Mouse (Mus musculus): ENCODE results near the gene Epb42. TPM values are rescaled to one million over a fixed set of nuclear protein-coding genes. Genes with fewer than 3 reads are reported as not detected.

Gene Epb42
- 149 and 173 TPM in 2 replicates for polyA plus RNA-seq (2015; fragmentation: Nextera tagmentation; extraction: Ambion mirVana)

DNA sequence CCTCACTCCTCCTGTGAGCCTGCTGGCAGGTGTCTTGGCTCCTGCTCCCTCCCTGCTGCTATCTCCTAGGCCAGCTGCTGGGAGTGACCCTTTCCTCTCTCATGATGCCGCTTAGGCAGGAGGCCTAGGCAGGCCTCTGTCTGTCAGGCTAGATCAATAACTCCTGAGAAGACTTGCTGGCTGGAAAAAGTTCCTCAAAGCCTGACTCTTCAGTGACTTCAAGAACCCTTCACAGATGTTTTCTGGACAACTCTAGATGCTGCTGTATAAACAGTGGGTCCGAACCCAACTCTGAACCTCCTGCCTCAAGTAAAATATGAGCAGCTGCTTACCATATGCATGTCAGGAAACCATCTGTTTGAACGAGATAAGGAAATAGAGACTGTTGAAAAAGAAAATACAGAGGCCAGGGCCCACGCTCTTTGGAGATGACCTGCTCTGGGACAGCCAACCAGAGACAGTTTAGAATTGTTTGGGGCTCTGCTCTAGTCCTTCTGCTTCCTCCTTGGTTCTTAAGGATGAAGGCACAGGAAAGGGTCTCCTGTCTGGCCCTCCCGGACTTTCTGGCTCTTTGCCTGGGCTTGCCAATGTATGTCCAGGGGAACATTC, at the start of gene Epb42:
TSS of gene Epb42 (minus strand) at position 340 of the 609 bp plus-strand sequence.
- Histone ChIP-seq H3K27ac (ENCODE audit: low read length) (peak within 1 kb of the TSS; percentile 100), H3K9ac (ENCODE audit: low read depth, low read length) (peak within 1 kb of the TSS; percentile 79)

DNA sequence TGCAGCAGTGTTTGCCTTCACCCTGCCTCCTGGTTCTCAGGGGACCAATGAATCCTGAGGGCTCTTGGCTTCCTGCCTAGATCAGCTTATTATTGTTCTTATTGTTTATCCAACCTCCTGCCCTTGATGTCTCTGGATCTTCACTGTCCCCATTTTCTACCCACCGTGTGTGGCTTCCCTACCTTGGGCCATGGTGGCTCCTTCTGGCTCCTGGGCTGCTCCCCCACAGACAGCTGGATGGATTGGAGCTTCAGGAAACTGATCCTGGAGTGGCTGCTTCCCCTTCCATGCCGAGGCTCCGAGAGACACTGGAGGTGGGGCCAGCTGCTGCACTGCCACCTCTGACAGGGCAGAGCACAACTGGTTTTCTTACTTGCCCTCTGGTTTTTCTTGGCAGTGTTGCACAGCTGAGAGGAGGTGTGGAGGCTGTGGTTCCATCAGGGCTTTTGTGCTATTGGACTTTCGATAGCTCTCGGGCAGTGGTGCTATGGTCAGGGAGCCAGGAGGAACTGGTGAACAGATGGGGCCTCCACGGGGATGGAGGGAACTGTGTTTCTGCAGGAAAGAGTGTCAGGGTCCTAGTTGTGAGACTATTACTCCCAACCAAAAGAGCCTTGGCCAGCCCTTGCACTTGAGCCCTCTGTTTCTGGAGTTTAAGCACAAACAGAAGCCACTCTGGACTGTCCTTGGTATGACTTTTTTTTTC, 48.8 kb upstream of the Epb42 start, which contains the start of gene Tgm5:
TSS of gene Tgm5 (minus strand) at position 362 of the 706 bp plus-strand sequence.
- Histone ChIP-seq H3K4me2 (ENCODE audit: low read depth, low read length) (no peak within 1 kb of the TSS), H3K9ac (ENCODE audit: low read depth, low read length) (no peak within 1 kb of the TSS), H3K4me3 (ENCODE audit: low read depth, low read length) (no peak within 1 kb of the TSS), H3K27me3 (ENCODE audit: control insufficient read depth, insufficient read depth, low read depth, low read length) (peaks cover 2% of the 10 kb centered on the region), H3K36me3 (ENCODE audit: control insufficient read depth, insufficient read depth) (no peaks in the 10 kb centered on the region), H3K9me3 (replicated peaks; ENCODE audit: control insufficient read depth, low read length) (no peaks in the 10 kb centered on the region), H3K27ac (ENCODE audit: low read length) (no peak within 1 kb of the TSS), H3K4me1 (ENCODE audit: control insufficient read depth, low read depth, low read length) (no peaks in the 10 kb centered on the region)
- ATAC-seq (ENCODE audit: low read depth), result no peak
- 30% methylated on average over 6 of the region's 6 CpGs for WGBS (ENCODE audit: insufficient replicate concordance)

More for the DNA sequence above, at the start of gene Epb42:
- 14% methylated on average over 5 of the region's 5 CpGs for WGBS (ENCODE audit: insufficient replicate concordance)
- H3K4me2 ChIP-seq (ENCODE audit: low read depth, low read length), result peak within 1 kb of the TSS; percentile 74
- H3K4me3 ChIP-seq (ENCODE audit: low read depth, low read length), result peak within 1 kb of the TSS; percentile 74
- H3K27me3 ChIP-seq (ENCODE audit: control insufficient read depth, insufficient read depth, low read depth, low read length), result no peaks in the 10 kb centered on the region
- peaks cover 28% of the 10 kb centered on the region for H3K36me3 ChIP-seq (ENCODE audit: control insufficient read depth, insufficient read depth)
- H3K9me3 ChIP-seq (replicated peaks; ENCODE audit: control insufficient read depth, low read length), result no peaks in the 10 kb centered on the region; the same call in 1 of the 2 replicates
- ATAC-seq (ENCODE audit: low read depth), result peak; percentile 99
- H3K4me1 ChIP-seq (ENCODE audit: control insufficient read depth, low read depth, low read length), result peaks cover 26% of the 10 kb centered on the region

DNA sequence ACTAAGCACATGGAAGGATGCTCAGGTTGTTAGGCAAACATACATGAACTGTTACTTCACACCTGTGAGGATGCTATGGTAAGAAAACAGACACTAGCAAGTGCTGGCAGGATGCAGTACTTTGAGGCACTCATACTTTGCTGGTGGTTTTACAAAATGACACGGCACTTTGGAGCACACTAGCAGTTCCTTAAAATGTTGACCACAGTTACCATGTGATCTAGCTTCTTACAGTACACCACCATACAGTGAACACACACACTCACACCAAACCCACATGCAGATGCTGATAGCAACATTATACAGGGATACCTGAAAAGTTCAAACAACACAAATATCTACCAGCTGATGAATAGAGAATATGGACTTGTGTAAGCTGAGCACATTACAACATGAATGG, 45.8 kb upstream of the Epb42 start:
- 22% methylated on average over 1 of the region's 1 CpGs for WGBS (ENCODE audit: insufficient replicate concordance)

DNA sequence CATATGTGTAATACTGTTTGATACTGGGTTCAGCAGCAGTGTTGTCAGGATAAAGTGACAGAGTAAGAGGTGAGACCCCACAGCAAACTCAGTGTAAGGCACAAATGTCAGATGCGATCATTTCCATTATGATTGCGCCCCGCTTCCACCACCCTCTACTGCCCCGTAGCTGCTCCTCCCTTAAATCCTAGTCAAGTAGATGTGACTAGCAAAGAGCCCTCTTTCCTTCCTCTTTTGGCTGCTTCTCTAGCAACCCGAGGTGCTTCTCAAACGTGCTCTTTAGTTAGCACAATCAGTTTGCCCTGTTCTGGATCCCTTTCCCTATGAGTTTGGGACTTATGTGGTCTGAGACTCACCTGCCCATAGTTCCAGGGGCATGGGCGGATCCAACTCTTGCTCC, 37.9 kb upstream of the Epb42 start:
- no peak overlapping the region for H3K4me2 ChIP-seq (ENCODE audit: low read depth, low read length)
- 50% methylated on average over 7 of the region's 7 CpGs for WGBS (ENCODE audit: insufficient replicate concordance)
- no peaks in the 10 kb centered on the region for H3K36me3 ChIP-seq (ENCODE audit: control insufficient read depth, insufficient read depth)
- no peak overlapping the region for H3K27ac ChIP-seq (ENCODE audit: low read length)
- no peak overlapping the region for H3K4me3 ChIP-seq (ENCODE audit: low read depth, low read length)
- no peak overlapping the region for H3K9ac ChIP-seq (ENCODE audit: low read depth, low read length)
- no peaks in the 10 kb centered on the region for H3K9me3 ChIP-seq (replicated peaks; ENCODE audit: control insufficient read depth, low read length)
- H3K4me1 ChIP-seq (ENCODE audit: control insufficient read depth, low read depth, low read length), result no peaks in the 10 kb centered on the region
- no peak for ATAC-seq (ENCODE audit: low read depth)
- H3K27me3 ChIP-seq (ENCODE audit: control insufficient read depth, insufficient read depth, low read depth, low read length), result no peaks in the 10 kb centered on the region

More for the DNA sequence above, 45.8 kb upstream of the Epb42 start:
- H3K9me3 ChIP-seq (replicated peaks; ENCODE audit: control insufficient read depth, low read length), result no peaks in the 10 kb centered on the region
- H3K27me3 ChIP-seq (ENCODE audit: control insufficient read depth, insufficient read depth, low read depth, low read length), result peaks cover 2% of the 10 kb centered on the region
- no peak overlapping the region for H3K4me2 ChIP-seq (ENCODE audit: low read depth, low read length)
- no peaks in the 10 kb centered on the region for H3K36me3 ChIP-seq (ENCODE audit: control insufficient read depth, insufficient read depth)
- H3K27ac ChIP-seq (ENCODE audit: low read length), result no peak overlapping the region
- no peak overlapping the region for H3K4me3 ChIP-seq (ENCODE audit: low read depth, low read length)
- H3K4me1 ChIP-seq (ENCODE audit: control insufficient read depth, low read depth, low read length), result no peaks in the 10 kb centered on the region
- H3K9ac ChIP-seq (ENCODE audit: low read depth, low read length), result no peak overlapping the region
- ATAC-seq (ENCODE audit: low read depth), result no peak

DNA sequence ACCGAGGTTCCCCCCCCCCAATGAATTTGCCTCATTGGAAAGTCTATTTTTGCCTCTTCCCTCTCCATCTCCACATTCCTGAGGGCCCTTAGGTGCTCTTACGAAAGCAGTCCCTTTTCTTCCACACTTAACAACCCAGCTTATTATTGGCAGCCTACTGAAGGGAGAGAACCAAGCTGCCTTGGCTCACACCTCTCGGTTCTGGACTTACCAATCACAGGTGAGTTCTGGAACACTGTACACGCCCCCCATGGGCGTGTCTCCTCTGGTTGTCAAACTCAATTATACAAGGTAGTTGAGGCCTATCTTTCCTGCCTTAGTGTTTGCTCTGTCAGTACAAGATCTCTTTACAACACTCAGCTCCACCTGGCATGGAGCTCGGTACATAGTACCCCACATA, 35.0 kb upstream of the Epb42 start:
- WGBS (ENCODE audit: insufficient replicate concordance), result 52% methylated on average over 6 of the region's 6 CpGs
- Histone ChIP-seq H3K4me2 (ENCODE audit: low read depth, low read length) (no peak overlapping the region), H3K4me3 (ENCODE audit: low read depth, low read length) (no peak overlapping the region), H3K9me3 (replicated peaks; ENCODE audit: control insufficient read depth, low read length) (no peaks in the 10 kb centered on the region), H3K27ac (ENCODE audit: low read length) (no peak overlapping the region), H3K27me3 (ENCODE audit: control insufficient read depth, insufficient read depth, low read depth, low read length) (no peaks in the 10 kb centered on the region), H3K36me3 (ENCODE audit: control insufficient read depth, insufficient read depth) (no peaks in the 10 kb centered on the region), H3K4me1 (ENCODE audit: control insufficient read depth, low read depth, low read length) (no peaks in the 10 kb centered on the region), H3K9ac (ENCODE audit: low read depth, low read length) (no peak overlapping the region)
- ATAC-seq (ENCODE audit: low read depth), result no peak

DNA sequence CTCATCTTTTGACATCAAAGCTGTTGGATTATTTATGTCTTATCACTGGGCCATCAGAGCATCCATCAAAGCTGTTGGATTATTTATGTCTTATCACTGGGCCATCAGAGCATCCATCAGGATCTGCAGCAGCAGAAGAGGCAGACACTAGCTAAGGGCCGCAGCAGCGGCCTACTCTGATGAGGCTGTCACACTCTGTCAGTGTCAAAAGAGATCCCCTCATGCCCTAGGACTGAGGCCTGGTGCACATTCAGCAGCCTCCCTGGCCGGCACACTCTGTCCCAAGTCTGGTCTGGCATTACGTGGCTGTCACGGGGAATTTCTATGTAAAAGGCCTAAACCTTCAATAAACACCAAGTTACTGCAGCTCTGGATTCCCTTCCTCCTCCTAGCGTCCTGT, 32.6 kb upstream of the Epb42 start:
- H3K4me1 ChIP-seq (ENCODE audit: control insufficient read depth, low read depth, low read length), result no peaks in the 10 kb centered on the region
- H3K27me3 ChIP-seq (ENCODE audit: control insufficient read depth, insufficient read depth, low read depth, low read length), result no peaks in the 10 kb centered on the region
- H3K36me3 ChIP-seq (ENCODE audit: control insufficient read depth, insufficient read depth), result no peaks in the 10 kb centered on the region
- H3K4me2 ChIP-seq (ENCODE audit: low read depth, low read length), result no peak overlapping the region
- no peak overlapping the region for H3K9ac ChIP-seq (ENCODE audit: low read depth, low read length)
- no peaks in the 10 kb centered on the region for H3K9me3 ChIP-seq (replicated peaks; ENCODE audit: control insufficient read depth, low read length)
- H3K4me3 ChIP-seq (ENCODE audit: low read depth, low read length), result no peak overlapping the region
- 70% methylated on average over 6 of the region's 6 CpGs for WGBS (ENCODE audit: insufficient replicate concordance)
- no peak for ATAC-seq (ENCODE audit: low read depth)
- no peak overlapping the region for H3K27ac ChIP-seq (ENCODE audit: low read length)

DNA sequence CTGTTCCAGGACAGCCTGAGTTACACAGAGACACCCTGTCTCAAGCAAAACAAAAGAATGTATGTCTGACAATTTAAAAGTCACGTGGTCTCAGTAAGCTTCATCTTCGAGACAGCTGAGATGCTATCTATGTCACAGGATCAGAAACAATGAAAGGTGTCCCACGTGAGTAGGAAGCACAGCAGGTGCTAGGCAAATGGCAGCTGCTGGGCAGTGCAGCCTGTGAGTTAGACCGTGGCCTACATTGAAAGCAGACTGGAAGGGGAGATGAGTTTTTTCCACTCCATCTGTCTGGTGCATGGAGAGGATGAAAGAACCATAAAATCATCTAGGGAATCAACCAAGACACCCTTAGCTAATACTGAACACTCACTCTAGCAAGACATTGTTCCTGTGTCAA, 30.2 kb upstream of the Epb42 start:
- Histone ChIP-seq H3K4me2 (ENCODE audit: low read depth, low read length) (no peak overlapping the region), H3K9me3 (replicated peaks; ENCODE audit: control insufficient read depth, low read length) (no peaks in the 10 kb centered on the region), H3K36me3 (ENCODE audit: control insufficient read depth, insufficient read depth) (no peaks in the 10 kb centered on the region), H3K9ac (ENCODE audit: low read depth, low read length) (no peak overlapping the region), H3K4me3 (ENCODE audit: low read depth, low read length) (no peak overlapping the region), H3K27me3 (ENCODE audit: control insufficient read depth, insufficient read depth, low read depth, low read length) (no peaks in the 10 kb centered on the region), H3K4me1 (ENCODE audit: control insufficient read depth, low read depth, low read length) (no peaks in the 10 kb centered on the region), H3K27ac (ENCODE audit: low read length) (no peak overlapping the region)
- no peak for ATAC-seq (ENCODE audit: low read depth)
- WGBS (ENCODE audit: insufficient replicate concordance), result 43% methylated on average over 4 of the region's 4 CpGs

DNA sequence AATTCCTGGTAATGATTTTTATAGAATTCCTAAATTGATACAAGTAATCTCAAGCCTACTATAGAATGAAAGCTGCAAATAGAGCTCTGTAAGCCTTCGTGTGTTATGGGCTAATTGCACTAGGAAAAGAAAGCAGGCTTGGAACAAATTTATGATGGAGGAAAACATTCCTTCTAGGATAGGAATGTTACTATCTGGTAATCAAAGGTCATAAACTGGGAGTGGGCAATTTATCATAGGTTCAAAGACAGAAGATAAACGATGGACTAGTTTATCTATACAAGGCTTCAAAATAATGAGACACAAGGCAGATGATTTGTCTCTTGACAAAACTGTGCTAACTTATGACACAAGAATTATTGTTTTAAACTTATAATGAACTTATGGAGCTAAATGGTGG, 24.4 kb upstream of the Epb42 start:
- H3K27ac ChIP-seq (ENCODE audit: low read length), result no peak overlapping the region
- no peak for ATAC-seq (ENCODE audit: low read depth)
- no peak overlapping the region for H3K4me2 ChIP-seq (ENCODE audit: low read depth, low read length)
- H3K9me3 ChIP-seq (replicated peaks; ENCODE audit: control insufficient read depth, low read length), result no peaks in the 10 kb centered on the region
- H3K27me3 ChIP-seq (ENCODE audit: control insufficient read depth, insufficient read depth, low read depth, low read length), result no peaks in the 10 kb centered on the region
- H3K9ac ChIP-seq (ENCODE audit: low read depth, low read length), result no peak overlapping the region
- WGBS (ENCODE audit: insufficient replicate concordance), result 49% methylated on average over 2 of the region's 2 CpGs
- peaks cover 2% of the 10 kb centered on the region for H3K4me1 ChIP-seq (ENCODE audit: control insufficient read depth, low read depth, low read length)
- no peak overlapping the region for H3K4me3 ChIP-seq (ENCODE audit: low read depth, low read length)
- H3K36me3 ChIP-seq (ENCODE audit: control insufficient read depth, insufficient read depth), result no peaks in the 10 kb centered on the region

DNA sequence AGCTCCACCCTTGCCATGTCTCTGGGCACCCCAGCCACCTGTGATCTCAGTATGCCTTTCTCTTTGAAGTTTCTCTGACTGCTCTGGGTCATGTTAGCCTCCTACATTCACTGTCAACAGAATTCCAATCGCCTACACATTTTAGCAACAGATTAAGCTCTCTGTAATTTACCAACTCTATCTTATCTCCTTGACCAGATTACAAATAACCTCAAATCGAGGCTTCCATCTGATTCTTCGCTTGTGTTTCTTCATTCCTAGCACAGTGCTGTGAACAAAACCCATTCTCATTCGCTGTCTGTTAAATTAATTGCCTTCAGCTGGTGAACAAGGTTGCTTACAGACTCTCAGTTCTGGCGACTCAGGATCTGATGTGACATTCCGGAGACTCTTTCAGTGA, 21.1 kb upstream of the Epb42 start:
- 47% methylated on average over 6 of the region's 6 CpGs for WGBS (ENCODE audit: insufficient replicate concordance)
- Histone ChIP-seq H3K9ac (ENCODE audit: low read depth, low read length) (no peak overlapping the region), H3K27me3 (ENCODE audit: control insufficient read depth, insufficient read depth, low read depth, low read length) (no peaks in the 10 kb centered on the region; the same call in 1 of the 2 replicates), H3K36me3 (ENCODE audit: control insufficient read depth, insufficient read depth) (no peaks in the 10 kb centered on the region), H3K9me3 (replicated peaks; ENCODE audit: control insufficient read depth, low read length) (no peaks in the 10 kb centered on the region), H3K27ac (ENCODE audit: low read length) (no peak overlapping the region), H3K4me1 (ENCODE audit: control insufficient read depth, low read depth, low read length) (peaks cover 21% of the 10 kb centered on the region), H3K4me3 (ENCODE audit: low read depth, low read length) (no peak overlapping the region), H3K4me2 (ENCODE audit: low read depth, low read length) (no peak overlapping the region)
- no peak for ATAC-seq (ENCODE audit: low read depth)

All from liver, embryonic 16.5 days (tissue).